Mouse (Mus musculus): ENCODE results near the gene Tspan14.

GRCm38 (mm10) chr14:41006899-41007298 is 40.3 kb upstream of the Tspan14 start:
- TF ChIP-seq GATA1 (IDR thresholded peaks at IDR 0.05; ENCODE audit: borderline replicate concordance, low read length), result no peak
- TF ChIP-seq CTCF (IDR thresholded peaks at IDR 0.05; ENCODE audit: low read depth, low read length), result no peak
- TF ChIP-seq TAL1 (conservative IDR thresholded peaks at IDR 0.05; ENCODE audit: low read depth, low read length), result peak; percentile 54
